Mouse (Mus musculus) hindbrain, embryonic 10.5 days (tissue): ENCODE measurements around the gene Wbp1l. TPM values are rescaled to one million over a fixed set of nuclear protein-coding genes. Genes with fewer than 3 reads are reported as not detected.

Source experiments
- DNase-seq: peaks from one replicate; pipeline ENCODE4 v3.0.0-alpha.2; 2017; ENCODE audit warnings: low spot score
- H3K27ac ChIP-seq: fragments of 300-500 bp; sonication (generic); 2 replicates; pipeline ENCODE4 v1.5.1; 2016; ENCODE audit warnings: mild to moderate bottlenecking, moderate library complexity
- H3K27me3 ChIP-seq: fragments of 300-500 bp; sonication (generic); 2 replicates; pipeline ENCODE4 v1.6.1; 2016; ENCODE audit warnings: mild to moderate bottlenecking; ENCODE audit not compliant: poor library complexity, insufficient read depth, severe bottlenecking
- H3K36me3 ChIP-seq: fragments of 300-500 bp; sonication (generic); 2 replicates; pipeline ENCODE4 v1.6.1; 2016; ENCODE audit warnings: mild to moderate bottlenecking, moderate library complexity
- H3K4me1 ChIP-seq: fragments of 300-500 bp; sonication (generic); replicated peaks from 2 replicates; pipeline ENCODE4 v1.6.1; 2016; ENCODE audit warnings: mild to moderate bottlenecking
- H3K4me3 ChIP-seq: fragments of 300-500 bp; sonication (generic); 2 replicates; pipeline ENCODE4 v1.5.1; 2016; ENCODE audit warnings: mild to moderate bottlenecking, moderate library complexity
- H3K9me3 ChIP-seq: fragments of 300-500 bp; sonication (generic); 2 replicates; pipeline ENCODE4 v1.6.1; 2016; ENCODE audit warnings: mild to moderate bottlenecking, moderate library complexity
- WGBS: fragments of 180-500 bp; shearing (Covaris S2); methylation state at CpG from one replicate; pipeline ENCODE4 v1.1.7; 2016; 5-methylcytosine and 5-hydroxymethylcytosine counted together
- polyA plus RNA-seq: library from polyadenylated mRNA; unstranded; fragments of >200 nt; fragmentation: Nextera tagmentation; extraction: Ambion mirVana; gene quantifications from 2 replicates; pipeline ENCODE4 v1.2.1, GENCODE M21; 2016

The Wbp1l gene
- polyA plus RNA-seq, 1 experiment from 2014 or later = 54.4 TPM

- WGBS = 75% methylated on average over 22 of the region's 22 CpGs
- H3K27me3 ChIP-seq = no peaks in the 10 kb centered on the region
- H3K27ac ChIP-seq = peak overlapping the region; percentile 77
- no peak overlapping the region for H3K4me3 ChIP-seq
- DNase-seq = no peak
- H3K9me3 ChIP-seq = no peaks in the 10 kb centered on the region
- peaks cover 75% of the 10 kb centered on the region for H3K4me1 ChIP-seq
- H3K36me3 ChIP-seq = peaks cover 46% of the 10 kb centered on the region
Observed at GRCm38 (mm10) chr19:46642136-46642753, 43.4 kb downstream of the Wbp1l start.

- no peak overlapping the region for H3K4me3 ChIP-seq
- peak overlapping the region; percentile 77 for H3K27ac ChIP-seq
- WGBS = 85% methylated on average over 5 of the region's 5 CpGs
Observed at GRCm38 (mm10) chr19:46643236-46643635, 44.4 kb downstream of the Wbp1l start.

GRCm38 (mm10) chr19:46644343-46644792 lies 45.5 kb downstream of the Wbp1l start:
- Histone ChIP-seq H3K27me3 (no peaks in the 10 kb centered on the region), H3K27ac (peak overlapping the region; percentile 75), H3K9me3 (no peaks in the 10 kb centered on the region), H3K36me3 (peaks cover 48% of the 10 kb centered on the region), H3K4me1 (peaks cover 72% of the 10 kb centered on the region), H3K4me3 (no peak overlapping the region)
- no peak for DNase-seq
- WGBS = 77% methylated on average over 10 of the region's 10 CpGs

More at GRCm38 (mm10) chr19:46643236-46643635, 44.4 kb downstream of the Wbp1l start:
- Histone ChIP-seq H3K9me3 (no peaks in the 10 kb centered on the region), H3K27me3 (no peaks in the 10 kb centered on the region), H3K36me3 (peaks cover 47% of the 10 kb centered on the region), H3K4me1 (peaks cover 74% of the 10 kb centered on the region)
- no peak for DNase-seq

- DNase-seq = peak; percentile 40
- WGBS = 25% methylated on average over 12 of the region's 12 CpGs
- H3K27me3 ChIP-seq = no peaks in the 10 kb centered on the region
- peaks cover 54% of the 10 kb centered on the region for H3K36me3 ChIP-seq
- no peak overlapping the region for H3K4me3 ChIP-seq
- no peaks in the 10 kb centered on the region for H3K9me3 ChIP-seq
- H3K4me1 ChIP-seq = peaks cover 69% of the 10 kb centered on the region
- peak overlapping the region; percentile 75 for H3K27ac ChIP-seq
Observed at GRCm38 (mm10) chr19:46644793-46645602, 46.1 kb downstream of the Wbp1l start.

GRCm38 (mm10) chr19:46646041-46646481 lies 47.2 kb downstream of the Wbp1l start:
- Histone ChIP-seq H3K4me1 (peaks cover 63% of the 10 kb centered on the region), H3K27ac (0 out of 2 replicates have a peak overlapping the region, but pooled peaks have one; percentile 75), H3K4me3 (no peak overlapping the region), H3K36me3 (peaks cover 54% of the 10 kb centered on the region), H3K27me3 (no peaks in the 10 kb centered on the region), H3K9me3 (no peaks in the 10 kb centered on the region)
- WGBS = 81% methylated on average over 12 of the region's 12 CpGs
- DNase-seq = no peak

- Histone ChIP-seq H3K4me3 (no peak overlapping the region), H3K27me3 (no peaks in the 10 kb centered on the region), H3K4me1 (peaks cover 51% of the 10 kb centered on the region), H3K36me3 (peaks cover 60% of the 10 kb centered on the region), H3K9me3 (no peaks in the 10 kb centered on the region), H3K27ac (no peak overlapping the region)
- DNase-seq = no peak
- 79% methylated on average over 3 of the region's 3 CpGs for WGBS
Observed at GRCm38 (mm10) chr19:46647254-46647653, 48.4 kb downstream of the Wbp1l start.

- H3K4me3 ChIP-seq = no peak overlapping the region
- H3K9me3 ChIP-seq = no peaks in the 10 kb centered on the region
- H3K27me3 ChIP-seq = no peaks in the 10 kb centered on the region
- H3K4me1 ChIP-seq = peaks cover 45% of the 10 kb centered on the region
- no peak overlapping the region for H3K27ac ChIP-seq
- H3K36me3 ChIP-seq = peaks cover 66% of the 10 kb centered on the region
- WGBS = 88% methylated on average over 8 of the region's 8 CpGs
- no peak for DNase-seq
Observed at GRCm38 (mm10) chr19:46647850-46648249, 49.0 kb downstream of the Wbp1l start.

- peaks cover 38% of the 10 kb centered on the region for H3K4me1 ChIP-seq
- H3K4me3 ChIP-seq = no peak overlapping the region
- H3K9me3 ChIP-seq = no peaks in the 10 kb centered on the region
- 98% methylated on average over 14 of the region's 14 CpGs for WGBS
- H3K36me3 ChIP-seq = peaks cover 73% of the 10 kb centered on the region
- DNase-seq = no peak
- no peaks in the 10 kb centered on the region for H3K27me3 ChIP-seq
- H3K27ac ChIP-seq = no peak overlapping the region
Observed at GRCm38 (mm10) chr19:46648565-46648964, 49.7 kb downstream of the Wbp1l start.

- Histone ChIP-seq H3K27ac (no peak overlapping the region), H3K36me3 (peaks cover 80% of the 10 kb centered on the region), H3K4me1 (no peaks in the 10 kb centered on the region), H3K9me3 (no peaks in the 10 kb centered on the region), H3K4me3 (no peak overlapping the region), H3K27me3 (no peaks in the 10 kb centered on the region)
- WGBS = 90% methylated on average over 5 of the region's 5 CpGs
- DNase-seq = no peak
Observed at GRCm38 (mm10) chr19:46653188-46653587, 54.3 kb downstream of the Wbp1l start.

- Histone ChIP-seq H3K27me3 (no peaks in the 10 kb centered on the region), H3K36me3 (peaks cover 75% of the 10 kb centered on the region), H3K9me3 (no peaks in the 10 kb centered on the region), H3K4me1 (no peaks in the 10 kb centered on the region), H3K4me3 (no peak overlapping the region), H3K27ac (no peak overlapping the region)
- DNase-seq = no peak
- WGBS = 94% methylated on average over 14 of the region's 14 CpGs
Observed at GRCm38 (mm10) chr19:46653616-46654235, 54.8 kb downstream of the Wbp1l start.

GRCm38 (mm10) chr19:46655626-46656025 lies 56.7 kb downstream of the Wbp1l start:
- Histone ChIP-seq H3K4me1 (no peaks in the 10 kb centered on the region), H3K27ac (no peak overlapping the region), H3K36me3 (peaks cover 64% of the 10 kb centered on the region), H3K4me3 (no peak overlapping the region), H3K27me3 (no peaks in the 10 kb centered on the region), H3K9me3 (no peaks in the 10 kb centered on the region)
- no peak for DNase-seq
- WGBS = 96% methylated on average over 10 of the region's 10 CpGs

GRCm38 (mm10) chr19:46656151-46656840 lies 57.4 kb downstream of the Wbp1l start:
- Histone ChIP-seq H3K9me3 (no peaks in the 10 kb centered on the region), H3K27me3 (no peaks in the 10 kb centered on the region), H3K4me1 (no peaks in the 10 kb centered on the region), H3K36me3 (peaks cover 64% of the 10 kb centered on the region), H3K27ac (no peak overlapping the region), H3K4me3 (no peak overlapping the region)
- DNase-seq = no peak
- WGBS = 93% methylated on average over 21 of the region's 21 CpGs
